ENCODE assay signal across 17 mouse cellular contexts in the genomic region with DNA sequence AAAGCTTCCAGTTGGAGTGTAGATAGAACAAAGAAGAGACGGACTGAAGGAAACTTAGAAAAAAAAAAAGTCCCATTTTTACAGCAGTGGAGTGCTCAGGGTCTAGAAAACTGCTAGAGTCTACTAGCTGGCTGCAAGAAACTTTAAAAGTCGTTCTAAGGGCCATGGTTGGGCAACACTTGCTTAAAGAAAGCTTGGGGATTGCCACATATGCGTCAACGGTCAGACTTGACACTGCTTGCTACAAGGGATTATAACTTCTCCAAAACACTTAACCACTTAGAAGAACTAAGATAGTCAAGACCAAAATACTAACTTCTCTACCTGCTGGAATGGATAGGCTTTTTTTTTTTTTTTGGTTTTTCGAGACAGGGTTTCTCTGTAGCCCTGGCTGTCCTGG. TPM values are rescaled to one million over a fixed set of nuclear protein-coding genes. Genes with fewer than 3 reads are reported as not detected.
DNase-seq lines count a peak whose midpoint lies in the region; ATAC-seq and TF ChIP-seq lines count a peak whose summit lies in the region.
"Had no signal": no experiment of that assay in that cellular context is flagged by ENCODE, and none has a peak within 500 bp of the region (broad histone marks: within the 10 kb centered on the region; RNA-seq: fewer than 3 reads in every experiment).

No protein-coding gene starts in this region.

- ATAC-seq in limb, embryonic 13.5 days (ENCODE audit: low FRiP score, low read depth), result no peak
- no peak for ATAC-seq in liver, embryonic 14.5 days (ENCODE audit: insufficient read depth)
- peak; percentile 42 for ATAC-seq in monocyte, adult 5-6 weeks (replicated peaks; ENCODE audit: insufficient number of reproducible peaks, low FRiP score, low TSS enrichment, poor library complexity, severe bottlenecking)
- no peak for ATAC-seq in erythroblast, adult 5-6 weeks (replicated peaks; ENCODE audit: low FRiP score, poor library complexity, severe bottlenecking)
- ATAC-seq: intestine, postnatal 0 days had no signal

- no peak overlapping the region for H3K9ac ChIP-seq in limb, embryonic 13.5 days
- no peak overlapping the region for H3K9ac ChIP-seq in liver, embryonic 14.5 days (replicated peaks)
- H3K9ac ChIP-seq: lung, embryonic 15.5 days had no signal

- H3K4me2 ChIP-seq in limb, embryonic 13.5 days (replicated peaks), result no peak overlapping the region
- H3K4me2 ChIP-seq in liver, embryonic 14.5 days (ENCODE audit: low read depth), result peak overlapping the region; percentile 96
- H3K4me2 ChIP-seq: lung, embryonic 15.5 days had no signal

- peaks cover 35% of the 10 kb centered on the region for H3K4me1 ChIP-seq in limb, embryonic 13.5 days
- H3K4me1 ChIP-seq in limb, embryonic 10.5 days, result peaks cover 33% of the 10 kb centered on the region
- H3K4me1 ChIP-seq in brown adipose tissue, adult 24 weeks (ENCODE audit: control insufficient read depth, insufficient read depth, insufficient read length, low read length), result peaks cover 47% of the 10 kb centered on the region
- H3K4me1 ChIP-seq in liver, embryonic 14.5 days (replicated peaks; ENCODE audit: control insufficient read depth in 2 of 2, insufficient read depth in 2 of 2, low read length in 1 of 2), result peaks cover 37 to 49% of the 10 kb centered on the region in 2 experiments
- peaks cover 41% of the 10 kb centered on the region for H3K4me1 ChIP-seq in hindbrain, embryonic 10.5 days (replicated peaks)

- no peaks in the 10 kb centered on the region for H3K27me3 ChIP-seq in limb, embryonic 13.5 days
- no peaks in the 10 kb centered on the region for H3K27me3 ChIP-seq in limb, embryonic 10.5 days (ENCODE audit: low read depth, poor library complexity, severe bottlenecking)
- H3K27me3 ChIP-seq in liver, embryonic 14.5 days (ENCODE audit: control insufficient read depth, insufficient read depth, low read length), result no peaks in the 10 kb centered on the region
- H3K27me3 ChIP-seq in hindbrain, embryonic 10.5 days (ENCODE audit: insufficient read depth, poor library complexity, severe bottlenecking), result no peaks in the 10 kb centered on the region
- H3K27me3 ChIP-seq: lung, embryonic 15.5 days had no signal

- 80% methylated on average over 5 of the region's 5 CpGs for WGBS in limb, embryonic 13.5 days
- WGBS in limb, embryonic 10.5 days, result 88% methylated on average over 5 of the region's 5 CpGs
- WGBS in liver, embryonic 14.5 days (ENCODE audit: insufficient replicate concordance), result 51% methylated on average over 5 of the region's 5 CpGs
- WGBS in hindbrain, embryonic 10.5 days, result 89% methylated on average over 5 of the region's 5 CpGs

- no peak for TF ChIP-seq CTCF in liver, embryonic 14.5 days (IDR thresholded peaks at IDR 0.05; ENCODE audit: low read depth)

- no peak overlapping the region for H3K4me3 ChIP-seq in limb, embryonic 13.5 days
- H3K4me3 ChIP-seq in limb, embryonic 10.5 days, result no peak overlapping the region
- no peak overlapping the region for H3K4me3 ChIP-seq in brown adipose tissue, adult 24 weeks (ENCODE audit: insufficient read depth, low read depth, low read length)
- no peak overlapping the region; a peak in 1 of 4 replicates for H3K4me3 ChIP-seq in liver, embryonic 14.5 days (ENCODE audit: insufficient read depth in 1 of 2, low read depth in 2 of 2, low read length in 2 of 2)
- no peak overlapping the region for H3K4me3 ChIP-seq in hindbrain, embryonic 10.5 days
- H3K4me3 ChIP-seq: lung, embryonic 15.5 days had no signal

- no peaks in the 10 kb centered on the region for H3K9me3 ChIP-seq in limb, embryonic 13.5 days
- H3K9me3 ChIP-seq in limb, embryonic 10.5 days (replicated peaks), result no peaks in the 10 kb centered on the region
- no peaks in the 10 kb centered on the region for H3K9me3 ChIP-seq in liver, embryonic 14.5 days (ENCODE audit: control insufficient read depth, low read length)
- H3K9me3 ChIP-seq in hindbrain, embryonic 10.5 days, result no peaks in the 10 kb centered on the region
- H3K9me3 ChIP-seq: lung, embryonic 15.5 days had no signal

- no peak for TF ChIP-seq EP300 in liver, embryonic 14.5 days (IDR thresholded peaks at IDR 0.05; ENCODE audit: low read depth)

- DNase-seq in limb, embryonic 10.5 days (ENCODE audit: low spot score), result no peak
- DNase-seq in liver, embryonic 14.5 days (ENCODE audit: low read depth in 3 of 3, low spot score in 3 of 3), result no peak
- no peak for DNase-seq in hindbrain, embryonic 10.5 days (ENCODE audit: low spot score)
- DNase-seq: adrenal gland, postnatal 14 days; right cerebral cortex, postnatal 25 days; thymus, postnatal 4 days had no signal

- H3K36me3 ChIP-seq in limb, embryonic 13.5 days, result no peaks in the 10 kb centered on the region
- H3K36me3 ChIP-seq in limb, embryonic 10.5 days, result peaks cover 5% of the 10 kb centered on the region; the same call in 1 of the 2 replicates
- H3K36me3 ChIP-seq in liver, embryonic 14.5 days (replicated peaks; ENCODE audit: control insufficient read depth, insufficient read depth, low read depth), result 0 out of 2 replicates have a peak, but pooled peaks cover 4% of the 10 kb centered on the region
- H3K36me3 ChIP-seq in hindbrain, embryonic 10.5 days, result peaks cover 14% of the 10 kb centered on the region
- H3K36me3 ChIP-seq: lung, embryonic 15.5 days had no signal

- H3K27ac ChIP-seq in limb, embryonic 13.5 days, result 0 out of 2 replicates have a peak overlapping the region, but pooled peaks have one; percentile 6
- H3K27ac ChIP-seq in limb, embryonic 10.5 days, result no peak overlapping the region
- peak overlapping the region; percentile 94 for H3K27ac ChIP-seq in brown adipose tissue, adult 24 weeks (replicated peaks; ENCODE audit: low read depth, low read length)
- H3K27ac ChIP-seq in liver, embryonic 14.5 days, result 0 out of 2 replicates have a peak overlapping the region, but pooled peaks have one; percentile 90
- no peak overlapping the region for H3K27ac ChIP-seq in hindbrain, embryonic 10.5 days
- H3K27ac ChIP-seq: lung, embryonic 15.5 days had no signal

RNA-seq across cellular contexts. Expression of a gene that starts 7.9 kb away (rescaled TPM):
- 16.9 and 18.7 TPM in 2 replicates for polyA plus RNA-seq in limb, embryonic 13.5 days (2015; fragmentation: Nextera tagmentation; extraction: Ambion mirVana)
- polyA plus RNA-seq in limb, embryonic 10.5 days (2016; fragmentation: Nextera tagmentation; extraction: Ambion mirVana), result 26.1 and 28.1 TPM in 2 replicates
- 11.8 and 13.1 TPM in 2 replicates for polyA plus RNA-seq in brown adipose tissue, adult 24 weeks (2012; ENCODE audit: insufficient read depth, insufficient read length, missing spikeins)
- 7.7 and 8.0 TPM in 2 replicates for polyA plus RNA-seq in liver, embryonic 14.5 days (2012; rRNA removed)
- 13.7 and 17.1 TPM in 2 replicates for polyA plus RNA-seq in liver, embryonic 14.5 days (2014; fragmentation: Nextera tagmentation; extraction: Ambion mirVana)
- total RNA-seq in monocyte, adult 5-6 weeks (2017), result 4.2 to 7.6 TPM (median 7.1 TPM) in 3 replicates
- polyA plus RNA-seq in hindbrain, embryonic 10.5 days (2016; fragmentation: Nextera tagmentation; extraction: Ambion mirVana), result 29.5 and 31.4 TPM in 2 replicates
- total RNA-seq in erythroblast, adult 5-6 weeks (2015; ENCODE audit: low replicate concordance), result 16.1 and 17.1 TPM in 2 replicates
- total RNA-seq in erythroblast, adult 5-6 weeks (2017; ENCODE audit: low replicate concordance), result 4.4 and 6.1 TPM in 2 replicates

RNA-seq across cellular contexts. Expression of a gene that starts 31.0 kb away (rescaled TPM):
- 21.2 and 25.0 TPM in 2 replicates for polyA plus RNA-seq in limb, embryonic 13.5 days (2015; fragmentation: Nextera tagmentation; extraction: Ambion mirVana)
- 31.3 and 33.0 TPM in 2 replicates for polyA plus RNA-seq in limb, embryonic 10.5 days (2016; fragmentation: Nextera tagmentation; extraction: Ambion mirVana)
- 19.8 and 25.7 TPM in 2 replicates for polyA plus RNA-seq in brown adipose tissue, adult 24 weeks (2012; ENCODE audit: insufficient read depth, insufficient read length, missing spikeins)
- 315 and 355 TPM in 2 replicates for polyA plus RNA-seq in liver, embryonic 14.5 days (2012; rRNA removed)
- 564 and 592 TPM in 2 replicates for polyA plus RNA-seq in liver, embryonic 14.5 days (2014; fragmentation: Nextera tagmentation; extraction: Ambion mirVana)
- 18.3 to 23.7 TPM (median 20.6 TPM) in 3 replicates for total RNA-seq in monocyte, adult 5-6 weeks (2017)
- polyA plus RNA-seq in hindbrain, embryonic 10.5 days (2016; fragmentation: Nextera tagmentation; extraction: Ambion mirVana), result 31.4 and 36.4 TPM in 2 replicates
- 231 and 288 TPM in 2 replicates for total RNA-seq in erythroblast, adult 5-6 weeks (2015; ENCODE audit: low replicate concordance)
- 381 and 405 TPM in 2 replicates for total RNA-seq in erythroblast, adult 5-6 weeks (2017; ENCODE audit: low replicate concordance)

RNA-seq across cellular contexts. Expression of a gene that starts 38.4 kb away (rescaled TPM):
- 3.6 and 4.3 TPM in 2 replicates for polyA plus RNA-seq in limb, embryonic 13.5 days (2015; fragmentation: Nextera tagmentation; extraction: Ambion mirVana)
- polyA plus RNA-seq in limb, embryonic 10.5 days (2016; fragmentation: Nextera tagmentation; extraction: Ambion mirVana), result 9.2 and 11.8 TPM in 2 replicates
- polyA plus RNA-seq in brown adipose tissue, adult 24 weeks (2012; ENCODE audit: insufficient read depth, insufficient read length, missing spikeins), result not detected in 2 replicates
- 0.02 and 0.06 TPM in 2 replicates for polyA plus RNA-seq in liver, embryonic 14.5 days (2012; rRNA removed)
- polyA plus RNA-seq in liver, embryonic 14.5 days (2014; fragmentation: Nextera tagmentation; extraction: Ambion mirVana), result not detected in 2 replicates
- total RNA-seq in monocyte, adult 5-6 weeks (2017), result not detected in 3 replicates
- 1.6 and 2.3 TPM in 2 replicates for polyA plus RNA-seq in hindbrain, embryonic 10.5 days (2016; fragmentation: Nextera tagmentation; extraction: Ambion mirVana)
- not detected in 2 replicates for total RNA-seq in erythroblast, adult 5-6 weeks (2015; ENCODE audit: low replicate concordance)
- not detected in 2 replicates for total RNA-seq in erythroblast, adult 5-6 weeks (2017; ENCODE audit: low replicate concordance)
- polyA plus RNA-seq: erythroblast, embryonic 14.5 days; hindbrain, embryonic 11.5 days had no signal

RNA-seq across cellular contexts. Expression of a gene that starts 46.9 kb away (rescaled TPM):
- 0.60 and 0.97 TPM in 2 replicates for polyA plus RNA-seq in limb, embryonic 13.5 days (2015; fragmentation: Nextera tagmentation; extraction: Ambion mirVana)
- polyA plus RNA-seq in limb, embryonic 10.5 days (2016; fragmentation: Nextera tagmentation; extraction: Ambion mirVana), result 0.58 and 0.71 TPM in 2 replicates
- polyA plus RNA-seq in brown adipose tissue, adult 24 weeks (2012; ENCODE audit: insufficient read depth, insufficient read length, missing spikeins), result not detected in 2 replicates
- polyA plus RNA-seq in liver, embryonic 14.5 days (2012; rRNA removed), result 2.8 and 3.3 TPM in 2 replicates
- 4.9 and 8.5 TPM in 2 replicates for polyA plus RNA-seq in liver, embryonic 14.5 days (2014; fragmentation: Nextera tagmentation; extraction: Ambion mirVana)
- 0.29 TPM in 1 of 3 replicates, not detected in the others for total RNA-seq in monocyte, adult 5-6 weeks (2017)
- polyA plus RNA-seq in hindbrain, embryonic 10.5 days (2016; fragmentation: Nextera tagmentation; extraction: Ambion mirVana), result 0.37 and 0.75 TPM in 2 replicates
- total RNA-seq in erythroblast, adult 5-6 weeks (2015; ENCODE audit: low replicate concordance), result not detected in 2 replicates
- 0.94 and 1.3 TPM in 2 replicates for total RNA-seq in erythroblast, adult 5-6 weeks (2017; ENCODE audit: low replicate concordance)
- total RNA-seq: common myeloid progenitor, adult 5-6 weeks; layer of hippocampus, adult 18-20 months; left cerebral cortex, postnatal 10 days had no signal

RNA-seq across cellular contexts. Expression of a gene that starts 54.9 kb away (rescaled TPM):
- 27.2 and 27.7 TPM in 2 replicates for polyA plus RNA-seq in limb, embryonic 13.5 days (2015; fragmentation: Nextera tagmentation; extraction: Ambion mirVana)
- 47.5 and 50.4 TPM in 2 replicates for polyA plus RNA-seq in limb, embryonic 10.5 days (2016; fragmentation: Nextera tagmentation; extraction: Ambion mirVana)
- polyA plus RNA-seq in brown adipose tissue, adult 24 weeks (2012; ENCODE audit: insufficient read depth, insufficient read length, missing spikeins), result 13.1 and 13.4 TPM in 2 replicates
- polyA plus RNA-seq in liver, embryonic 14.5 days (2012; rRNA removed), result 5.7 and 5.9 TPM in 2 replicates
- polyA plus RNA-seq in liver, embryonic 14.5 days (2014; fragmentation: Nextera tagmentation; extraction: Ambion mirVana), result 5.8 and 6.3 TPM in 2 replicates
- total RNA-seq in monocyte, adult 5-6 weeks (2017), result 2.3 to 3.2 TPM (median 2.9 TPM) in 3 replicates
- 38.3 and 39.4 TPM in 2 replicates for polyA plus RNA-seq in hindbrain, embryonic 10.5 days (2016; fragmentation: Nextera tagmentation; extraction: Ambion mirVana)
- total RNA-seq in erythroblast, adult 5-6 weeks (2015; ENCODE audit: low replicate concordance), result 0.84 TPM in 1 of 2 replicates, not detected in the other
- total RNA-seq in erythroblast, adult 5-6 weeks (2017; ENCODE audit: low replicate concordance), result 2.0 and 3.1 TPM in 2 replicates

Comparison
In these comparisons a context has a peak if more than half of its experiments do, and no peak if none do; other contexts are left out.
1. H3K27ac ChIP-seq: peak in limb, embryonic 13.5 days (single experiment), brown adipose tissue, adult 24 weeks (single experiment) and liver, embryonic 14.5 days (single experiment); none in limb, embryonic 10.5 days (single experiment) and hindbrain, embryonic 10.5 days (single experiment).